Mouse (Mus musculus): ENCODE results near the gene Olfr1105. TPM values are rescaled to one million over a fixed set of nuclear protein-coding genes. Genes with fewer than 3 reads are reported as not detected.

The Olfr1105 gene
- polyA plus RNA-seq (2015; fragmentation: Nextera tagmentation; extraction: Ambion mirVana) = not detected in 2 replicates

DNA sequence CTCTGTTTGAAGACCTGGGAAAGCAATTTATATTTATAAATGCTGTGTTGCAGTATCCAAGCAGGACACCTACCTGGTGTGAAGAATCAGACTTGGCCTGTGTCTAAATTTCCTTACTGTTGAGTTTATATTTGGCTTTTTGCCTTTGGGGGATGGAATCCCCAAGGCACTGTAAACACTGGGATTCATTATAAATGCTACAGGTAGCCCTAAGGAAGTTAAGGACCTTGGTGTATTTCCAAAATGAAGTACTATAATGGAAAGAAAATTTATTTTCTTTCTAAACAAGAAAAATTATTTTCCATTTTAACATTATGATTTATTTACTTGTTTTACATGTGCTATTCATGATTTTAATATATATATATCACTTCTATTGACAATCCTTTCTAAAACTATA, at the start of gene Olfr1105:
Olfr1105 (minus strand) TSS at position 101 of the 400 bp plus-strand sequence.
- no peak for DNase-seq (ENCODE audit: low spot score)

DNA sequence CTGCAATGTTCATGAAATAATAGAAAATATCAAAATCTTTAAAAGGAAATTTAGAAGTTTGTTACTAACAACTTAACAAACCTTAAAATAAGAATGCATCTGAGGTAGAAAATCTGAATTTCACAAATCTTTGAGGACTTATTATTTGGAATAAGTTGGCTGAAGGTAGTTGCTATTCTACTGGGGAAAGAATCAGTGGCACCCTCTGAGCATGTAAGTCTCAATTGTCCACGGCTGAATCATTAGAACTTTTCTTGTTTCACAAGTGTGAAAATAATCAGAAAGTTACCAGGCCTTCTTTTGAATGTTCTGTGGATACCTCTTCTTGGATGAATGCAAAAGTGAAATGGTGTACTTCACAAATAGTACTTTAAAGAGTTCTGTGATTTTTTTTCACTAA, 39.4 kb upstream of the Olfr1105 start, which contains the start of gene Olfr1107:
Olfr1107 (minus strand) TSS at position 101 of the 400 bp plus-strand sequence.
- DNase-seq (ENCODE audit: low spot score) = no peak

DNA sequence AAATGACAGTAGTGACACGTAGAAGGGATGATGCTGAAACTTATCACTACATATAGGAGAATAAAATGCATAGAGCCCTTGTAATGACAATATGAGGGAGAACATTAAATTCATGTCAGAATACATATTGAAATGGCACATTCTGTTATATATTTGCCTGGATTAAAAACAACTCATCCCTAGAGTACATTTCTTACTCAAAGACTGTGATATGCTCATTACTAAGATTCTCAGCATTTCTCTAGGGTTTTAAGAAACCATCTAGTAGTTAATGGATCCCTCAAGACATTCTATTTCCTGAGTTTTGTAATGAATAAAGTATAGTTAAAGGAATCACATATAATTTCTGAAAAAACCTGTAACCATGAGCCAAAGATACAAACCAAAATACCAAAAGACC, 15.8 kb upstream of the Olfr1105 start, which contains the start of gene Olfr1106:
Olfr1106 (minus strand) TSS at position 101 of the 400 bp plus-strand sequence.
- no peak for DNase-seq (ENCODE audit: low spot score)

DNA sequence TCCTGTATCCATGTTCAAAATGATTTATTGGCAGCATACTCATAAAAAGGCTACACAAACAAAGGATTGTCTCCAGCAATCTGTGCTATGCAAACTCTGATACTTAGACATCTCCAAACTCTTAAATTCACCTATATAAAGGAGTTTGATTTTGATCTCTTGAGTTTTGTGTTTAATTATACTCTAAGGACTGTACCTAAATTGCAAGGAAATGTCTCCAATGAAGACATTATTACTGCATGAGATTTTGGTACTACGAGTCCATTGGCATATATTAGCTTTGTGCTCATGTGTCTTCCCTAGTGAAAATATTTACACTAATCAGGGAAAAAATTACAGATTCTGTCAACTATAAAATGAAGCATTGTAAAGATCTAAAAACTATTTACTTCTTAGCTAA, 9.4 kb downstream of the Olfr1105 start, which contains the start of gene Olfr1104:
Olfr1104 (minus strand) TSS at position 101 of the 400 bp plus-strand sequence.
- no peak for DNase-seq (ENCODE audit: low spot score)

DNA sequence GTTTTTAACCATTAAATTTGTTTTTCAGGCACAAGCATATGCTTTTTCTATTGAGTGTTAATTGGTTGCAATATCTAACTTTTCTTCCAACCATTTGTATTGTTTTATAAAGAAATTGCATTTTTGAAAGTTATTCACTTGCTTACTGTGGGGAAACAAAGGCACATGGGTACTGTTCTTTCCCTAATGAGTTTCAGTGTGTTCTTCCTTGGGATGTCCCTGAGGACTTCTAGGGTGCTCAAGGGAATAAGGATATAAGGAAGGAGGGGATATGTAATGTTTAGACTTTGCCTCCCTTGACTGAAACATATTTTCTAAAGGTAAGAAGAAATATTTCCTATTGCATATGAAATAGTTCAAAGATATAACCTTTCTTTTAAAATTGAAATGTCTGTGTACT, 38.2 kb downstream of the Olfr1105 start, which contains the start of gene Olfr1102:
Olfr1102 (plus strand) TSS at position 301 of the 400 bp plus-strand sequence.
- no peak for DNase-seq (ENCODE audit: low spot score)

DNA sequence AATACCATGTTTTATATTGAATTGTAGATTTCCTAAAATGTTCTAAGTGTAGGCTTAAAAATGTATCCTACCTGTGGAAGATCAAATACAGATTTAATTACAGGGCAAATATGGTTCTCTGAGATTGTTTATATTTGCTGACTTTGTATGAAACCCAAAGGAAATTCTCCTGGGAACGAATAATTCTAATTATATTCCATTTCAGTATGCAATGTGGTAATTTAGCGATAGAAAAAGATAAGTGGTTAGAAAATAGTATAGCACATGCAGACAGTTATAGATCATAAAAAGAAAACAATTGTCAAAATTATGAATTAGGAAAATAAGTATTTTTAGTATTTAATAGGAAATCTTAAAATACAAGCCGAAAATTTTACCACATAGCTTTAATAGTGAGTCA, 45.2 kb downstream of the Olfr1105 start, which contains the start of gene Olfr1101:
Olfr1101 (minus strand) TSS at position 101 of the 400 bp plus-strand sequence.
- no peak for DNase-seq (ENCODE audit: low spot score)

Other genes with a start within 250 kb of the Olfr1105 start
- not detected in 2 replicates for gene Olfr141, start 226.5 kb downstream of the Olfr1105 start, polyA plus RNA-seq (2015; fragmentation: Nextera tagmentation; extraction: Ambion mirVana)
- gene Olfr1094, start 211.9 kb downstream of the Olfr1105 start, polyA plus RNA-seq (2015; fragmentation: Nextera tagmentation; extraction: Ambion mirVana) = not detected in 2 replicates
- not detected in 2 replicates for gene Olfr1095, start 184.8 kb downstream of the Olfr1105 start, polyA plus RNA-seq (2015; fragmentation: Nextera tagmentation; extraction: Ambion mirVana)
- gene Gm13723, start 161.7 kb downstream of the Olfr1105 start, polyA plus RNA-seq (2015; fragmentation: Nextera tagmentation; extraction: Ambion mirVana) = not detected in 2 replicates
- not detected in 2 replicates for gene Olfr1097, start 144.3 kb downstream of the Olfr1105 start, polyA plus RNA-seq (2015; fragmentation: Nextera tagmentation; extraction: Ambion mirVana)
- not detected in 2 replicates for gene Olfr1098, start 112.0 kb downstream of the Olfr1105 start, polyA plus RNA-seq (2015; fragmentation: Nextera tagmentation; extraction: Ambion mirVana)
- gene Olfr1099, start 75.8 kb downstream of the Olfr1105 start, polyA plus RNA-seq (2015; fragmentation: Nextera tagmentation; extraction: Ambion mirVana) = not detected in 2 replicates
- gene Olfr1100, start 56.6 kb downstream of the Olfr1105 start, polyA plus RNA-seq (2015; fragmentation: Nextera tagmentation; extraction: Ambion mirVana) = not detected in 2 replicates
- not detected in 2 replicates for gene Olfr1101, start 45.3 kb downstream of the Olfr1105 start, polyA plus RNA-seq (2015; fragmentation: Nextera tagmentation; extraction: Ambion mirVana)
- not detected in 2 replicates for gene Olfr1102, start 38.1 kb downstream of the Olfr1105 start, polyA plus RNA-seq (2015; fragmentation: Nextera tagmentation; extraction: Ambion mirVana)
- gene Olfr1104, start 9.5 kb downstream of the Olfr1105 start, polyA plus RNA-seq (2015; fragmentation: Nextera tagmentation; extraction: Ambion mirVana) = not detected in 2 replicates
- gene Olfr1106, start 15.7 kb upstream of the Olfr1105 start, polyA plus RNA-seq (2015; fragmentation: Nextera tagmentation; extraction: Ambion mirVana) = not detected in 2 replicates
- not detected in 2 replicates for gene Olfr1107, start 39.3 kb upstream of the Olfr1105 start, polyA plus RNA-seq (2015; fragmentation: Nextera tagmentation; extraction: Ambion mirVana)
- not detected in 2 replicates for gene Olfr1109, start 59.5 kb upstream of the Olfr1105 start, polyA plus RNA-seq (2015; fragmentation: Nextera tagmentation; extraction: Ambion mirVana)
- not detected in 2 replicates for gene Olfr259, start 78.0 kb upstream of the Olfr1105 start, polyA plus RNA-seq (2015; fragmentation: Nextera tagmentation; extraction: Ambion mirVana)
- not detected in 2 replicates for gene Olfr1110, start 103.8 kb upstream of the Olfr1105 start, polyA plus RNA-seq (2015; fragmentation: Nextera tagmentation; extraction: Ambion mirVana)
- gene Olfr1111, start 116.1 kb upstream of the Olfr1105 start, polyA plus RNA-seq (2015; fragmentation: Nextera tagmentation; extraction: Ambion mirVana) = not detected in 2 replicates
- gene Olfr1112, start 151.3 kb upstream of the Olfr1105 start, polyA plus RNA-seq (2015; fragmentation: Nextera tagmentation; extraction: Ambion mirVana) = not detected in 2 replicates
- not detected in 2 replicates for gene Olfr1113, start 172.4 kb upstream of the Olfr1105 start, polyA plus RNA-seq (2015; fragmentation: Nextera tagmentation; extraction: Ambion mirVana)
- not detected in 2 replicates for gene Olfr1115, start 211.5 kb upstream of the Olfr1105 start, polyA plus RNA-seq (2015; fragmentation: Nextera tagmentation; extraction: Ambion mirVana)
- gene Olfr1116, start 231.0 kb upstream of the Olfr1105 start, polyA plus RNA-seq (2015; fragmentation: Nextera tagmentation; extraction: Ambion mirVana) = not detected in 2 replicates